Comparison of ENCODE assay signal across 10 mouse cellular contexts in the genomic region with DNA sequence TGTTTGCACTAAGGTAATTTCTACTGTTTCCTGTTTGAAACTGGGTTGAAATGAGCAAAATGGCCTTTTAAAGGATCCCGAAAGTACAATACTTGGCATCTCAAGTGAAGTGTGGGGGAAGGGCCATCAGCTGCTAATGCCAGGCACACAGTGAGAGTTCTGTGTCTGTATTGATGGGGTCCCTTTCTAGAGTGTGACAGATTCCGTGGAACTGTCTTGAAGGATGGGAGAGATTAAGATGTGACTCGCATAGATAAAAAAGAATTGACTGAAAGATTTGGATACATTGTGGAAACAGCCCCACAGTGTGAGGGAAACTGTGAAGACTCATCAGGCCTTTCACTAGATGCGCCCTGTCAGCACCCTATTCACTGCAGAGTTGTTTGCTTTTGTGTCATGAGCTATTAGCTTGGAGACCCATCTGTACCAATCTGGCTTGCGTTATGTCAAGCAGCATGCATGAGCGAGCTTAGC.
DNase-seq lines count a peak whose midpoint lies in the region; ATAC-seq lines count a peak whose summit lies in the region.
"Had no signal": no experiment of that assay in that cellular context is flagged by ENCODE, and none has a peak within 500 bp of the region (broad histone marks: within the 10 kb centered on the region; RNA-seq: fewer than 3 reads in every experiment).

No protein-coding gene starts in this region.

- intact Hi-C loops in left cerebral cortex, postnatal 4 days (cut with DNase I), result no loop called here

- peak; percentile 60 for DNase-seq in left cerebral cortex, postnatal 4 days
- DNase-seq in left cerebral cortex, adult 8-10 months (ENCODE audit: low spot score in 2 of 2), result no peak
- peak; percentile 70 for DNase-seq in embryonic facial prominence, embryonic 14.5 days (ENCODE audit: low spot score)
- peak; percentile 61 for DNase-seq in hindbrain, embryonic 14.5 days (ENCODE audit: low spot score)
- DNase-seq in natural killer cell, adult 2 months (ENCODE audit: low spot score in 2 of 2), result no peak
- DNase-seq: cerebellum, adult 8-10 months had no signal

- 40% methylated on average over 6 of the region's 6 CpGs for WGBS in embryonic facial prominence, embryonic 14.5 days
- 15% methylated on average over 6 of the region's 6 CpGs for WGBS in hindbrain, embryonic 14.5 days
- WGBS in neural tube, embryonic 14.5 days, result 20% methylated on average over 6 of the region's 6 CpGs

- H3K9ac ChIP-seq in embryonic facial prominence, embryonic 14.5 days (ENCODE audit: low read depth, low read length), result no peak overlapping the region
- no peak overlapping the region for H3K9ac ChIP-seq in hindbrain, embryonic 14.5 days
- no peak overlapping the region for H3K9ac ChIP-seq in neural tube, embryonic 14.5 days (replicated peaks; ENCODE audit: low read depth, low read length)
- H3K9ac ChIP-seq: liver, embryonic 14.5 days had no signal

- H3K9me3 ChIP-seq in embryonic facial prominence, embryonic 14.5 days (ENCODE audit: control insufficient read depth, low read length), result no peaks in the 10 kb centered on the region
- H3K9me3 ChIP-seq in hindbrain, embryonic 14.5 days (ENCODE audit: control insufficient read depth, low read length), result no peaks in the 10 kb centered on the region
- no peaks in the 10 kb centered on the region for H3K9me3 ChIP-seq in neural tube, embryonic 14.5 days (ENCODE audit: control insufficient read depth, low read length)

- no peak overlapping the region for H3K4me2 ChIP-seq in embryonic facial prominence, embryonic 14.5 days (ENCODE audit: low read depth, low read length)
- H3K4me2 ChIP-seq in hindbrain, embryonic 14.5 days (replicated peaks), result no peak overlapping the region
- no peak overlapping the region for H3K4me2 ChIP-seq in neural tube, embryonic 14.5 days (ENCODE audit: low read depth, low read length)

- H3K4me1 ChIP-seq in embryonic facial prominence, embryonic 14.5 days (ENCODE audit: control insufficient read depth, insufficient read depth, low read length), result peaks cover 36% of the 10 kb centered on the region
- H3K4me1 ChIP-seq in hindbrain, embryonic 14.5 days (replicated peaks; ENCODE audit: control insufficient read depth, insufficient read depth, low read length), result peaks cover 52% of the 10 kb centered on the region
- H3K4me1 ChIP-seq in neural tube, embryonic 14.5 days (ENCODE audit: control insufficient read depth, insufficient read depth, low read length), result peaks cover 26% of the 10 kb centered on the region; the same call in 1 of the 2 replicates

- no peaks in the 10 kb centered on the region for H3K27me3 ChIP-seq in embryonic facial prominence, embryonic 14.5 days (replicated peaks; ENCODE audit: control insufficient read depth, insufficient read depth, low read length)
- no peaks in the 10 kb centered on the region for H3K27me3 ChIP-seq in hindbrain, embryonic 14.5 days (ENCODE audit: control insufficient read depth, insufficient read depth, low read length)
- H3K27me3 ChIP-seq in neural tube, embryonic 14.5 days (ENCODE audit: control insufficient read depth, insufficient read depth, low read length), result no peaks in the 10 kb centered on the region

- peaks cover 19% of the 10 kb centered on the region for H3K36me3 ChIP-seq in embryonic facial prominence, embryonic 14.5 days (ENCODE audit: control insufficient read depth, insufficient read depth, low read length)
- peaks cover 21% of the 10 kb centered on the region for H3K36me3 ChIP-seq in hindbrain, embryonic 14.5 days (replicated peaks; ENCODE audit: control insufficient read depth, insufficient read depth)
- H3K36me3 ChIP-seq in neural tube, embryonic 14.5 days (ENCODE audit: control insufficient read depth, insufficient read depth, low read length), result peaks cover 7% of the 10 kb centered on the region

- H3K4me3 ChIP-seq in embryonic facial prominence, embryonic 14.5 days (ENCODE audit: low read depth, low read length), result no peak overlapping the region
- no peak overlapping the region for H3K4me3 ChIP-seq in hindbrain, embryonic 14.5 days (replicated peaks; ENCODE audit: low read length)
- no peak overlapping the region for H3K4me3 ChIP-seq in neural tube, embryonic 14.5 days (ENCODE audit: low read depth, low read length)

- peak; percentile 47; the same call in 1 of the 2 replicates for ATAC-seq in embryonic facial prominence, embryonic 14.5 days (ENCODE audit: low read depth)
- ATAC-seq in hindbrain, embryonic 14.5 days (ENCODE audit: low FRiP score), result peak; percentile 81
- peak; percentile 77 for ATAC-seq in neural tube, embryonic 14.5 days (ENCODE audit: low read depth)
- no peak for ATAC-seq in inflammation-experienced regulatory T-cells, adult 6 months

- H3K27ac ChIP-seq in embryonic facial prominence, embryonic 14.5 days (replicated peaks; ENCODE audit: low read depth, low read length), result peak overlapping the region; percentile 54
- peak overlapping the region; percentile 80 for H3K27ac ChIP-seq in hindbrain, embryonic 14.5 days
- peak overlapping the region; percentile 73 for H3K27ac ChIP-seq in neural tube, embryonic 14.5 days (ENCODE audit: low read depth, low read length)
- H3K27ac ChIP-seq: kidney, postnatal 0 days; liver, embryonic 14.5 days had no signal

Comparison
In these comparisons a context has a peak if more than half of its experiments do, and no peak if none do; other contexts are left out.
1. DNase-seq: peak in left cerebral cortex, postnatal 4 days (single experiment), embryonic facial prominence, embryonic 14.5 days (single experiment) and hindbrain, embryonic 14.5 days (single experiment); none in left cerebral cortex, adult 8-10 months (0 of 2) and natural killer cell, adult 2 months (0 of 2).
2. Peak in every context shown above with its lines, with median percentiles within 50 percentile points of each other: H3K27ac ChIP-seq.